Mouse (Mus musculus) midbrain, postnatal 0 days (tissue): ENCODE data around the gene Slc45a1. TPM values are rescaled to one million over a fixed set of nuclear protein-coding genes. Genes with fewer than 3 reads are reported as not detected.

Experiments
- ATAC-seq: fragments of 200-750 bp; cut with Nextera tagmentation; 2 replicates; pipeline ENCODE4 v1.8.0; 2017; ENCODE audit warnings: moderate number of reproducible peaks, mild to moderate bottlenecking, moderate TSS enrichment, moderate library complexity; ENCODE audit not compliant: low FRiP score
- DNase-seq: peaks from one replicate; pipeline ENCODE4 v3.0.0-alpha.2; 2015; ENCODE audit warnings: low spot score
- H3K27ac ChIP-seq: fragments of 300-500 bp; sonication (generic); 2 replicates; pipeline ENCODE4 v1.5.1; 2014; ENCODE audit warnings: low read depth, mild to moderate bottlenecking, low read length, mixed read lengths
- H3K27me3 ChIP-seq: fragments of 300-500 bp; sonication (generic); 2 replicates; pipeline ENCODE4 v1.6.1; 2014; ENCODE audit warnings: low read length, control low read depth, mixed read lengths; ENCODE audit not compliant: insufficient read depth
- H3K36me3 ChIP-seq: fragments of 300-500 bp; sonication (generic); 2 replicates; pipeline ENCODE4 v1.6.1; 2014; ENCODE audit warnings: low read length, control low read depth, mixed read lengths; ENCODE audit not compliant: insufficient read depth
- H3K4me1 ChIP-seq: fragments of 300-500 bp; sonication (generic); 2 replicates; pipeline ENCODE4 v1.6.1; 2014; ENCODE audit warnings: mild to moderate bottlenecking, control low read depth, antibody characterized with exemption, low read length, mixed read lengths; ENCODE audit not compliant: insufficient read depth
- H3K4me2 ChIP-seq: fragments of 300-500 bp; sonication (generic); 2 replicates; pipeline ENCODE4 v1.6.1; 2014; ENCODE audit warnings: low read depth, mild to moderate bottlenecking, low read length, mixed read lengths; ENCODE audit not compliant: poor library complexity, severe bottlenecking
- H3K4me3 ChIP-seq: fragments of 300-500 bp; sonication (generic); 2 replicates; pipeline ENCODE4 v1.5.1; 2014; ENCODE audit warnings: low read depth, mild to moderate bottlenecking, low read length, moderate library complexity
- H3K9ac ChIP-seq: fragments of 300-500 bp; sonication (generic); replicated peaks from 2 replicates; pipeline ENCODE4 v1.6.1; 2014; ENCODE audit warnings: mild to moderate bottlenecking, low read length, moderate library complexity, mixed read lengths; ENCODE audit not compliant: poor library complexity, severe bottlenecking
- H3K9me3 ChIP-seq: fragments of 300-500 bp; sonication (generic); 2 replicates; pipeline ENCODE4 v1.6.1; 2016; ENCODE audit warnings: low read length, control low read depth
- CTCF ChIP-seq: IDR thresholded peaks from 2 replicates; pipeline ENCODE4 v1.5.1; 2016; ENCODE audit warnings: antibody characterized with exemption, mild to moderate bottlenecking
- WGBS: fragments of 180-500 bp; shearing (Covaris S2); extraction: QIAGEN DNeasy Blood & Tissue Kit; methylation state at CpG from one replicate; pipeline ENCODE4 v1.1.7; 2014; 5-methylcytosine and 5-hydroxymethylcytosine counted together
- polyA plus RNA-seq: library from polyadenylated mRNA; unstranded; fragments of >200 nt; fragmentation: Nextera tagmentation; extraction: Ambion mirVana; gene quantifications from 2 replicates; pipeline ENCODE4 v1.2.1, GENCODE M21; 2015
- total RNA-seq: library from RNA; depleted of rRNA; stranded (reverse); fragments of >200 nt; gene quantifications from 2 replicates; pipeline ENCODE4 v1.2.3, GENCODE M21; 2014

Gene Slc45a1
- total and polyA plus RNA-seq, 2 experiments from 2014 or later: 49.1 to 54.8 TPM

DNA sequence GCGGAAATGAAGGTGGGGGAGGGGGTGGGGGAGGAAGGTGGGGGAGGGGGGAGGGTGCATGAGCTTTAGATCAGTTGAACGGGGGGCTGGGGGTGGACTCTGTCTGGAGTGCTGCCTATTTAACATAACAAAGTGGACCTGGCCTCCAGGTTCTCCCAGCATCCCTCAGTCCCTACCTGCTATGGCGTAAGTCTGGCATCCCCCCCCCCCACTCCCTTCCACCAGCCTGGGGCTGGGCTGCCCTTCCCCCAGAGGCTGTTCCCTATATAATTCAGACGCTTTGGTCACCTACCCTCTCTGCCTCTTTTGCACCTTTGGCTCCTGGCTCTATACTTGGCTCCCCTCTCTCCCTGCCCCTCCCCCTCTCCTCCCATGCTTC, 25.9 kb upstream of the Slc45a1 start:
- Histone ChIP-seq H3K9me3 (peaks cover 4% of the 10 kb centered on the region; the same call in 1 of the 2 replicates), H3K9ac (no peak overlapping the region), H3K27ac (no peak overlapping the region), H3K4me3 (no peak overlapping the region), H3K4me2 (no peak overlapping the region), H3K27me3 (no peaks in the 10 kb centered on the region), H3K4me1 (peaks cover 3% of the 10 kb centered on the region; the same call in 1 of the 2 replicates), H3K36me3 (no peaks in the 10 kb centered on the region)
- ATAC-seq (no peak), DNase-seq (no peak)
- 4% methylated on average over 4 of the region's 4 CpGs for WGBS
- TF ChIP-seq CTCF: no peak

DNA sequence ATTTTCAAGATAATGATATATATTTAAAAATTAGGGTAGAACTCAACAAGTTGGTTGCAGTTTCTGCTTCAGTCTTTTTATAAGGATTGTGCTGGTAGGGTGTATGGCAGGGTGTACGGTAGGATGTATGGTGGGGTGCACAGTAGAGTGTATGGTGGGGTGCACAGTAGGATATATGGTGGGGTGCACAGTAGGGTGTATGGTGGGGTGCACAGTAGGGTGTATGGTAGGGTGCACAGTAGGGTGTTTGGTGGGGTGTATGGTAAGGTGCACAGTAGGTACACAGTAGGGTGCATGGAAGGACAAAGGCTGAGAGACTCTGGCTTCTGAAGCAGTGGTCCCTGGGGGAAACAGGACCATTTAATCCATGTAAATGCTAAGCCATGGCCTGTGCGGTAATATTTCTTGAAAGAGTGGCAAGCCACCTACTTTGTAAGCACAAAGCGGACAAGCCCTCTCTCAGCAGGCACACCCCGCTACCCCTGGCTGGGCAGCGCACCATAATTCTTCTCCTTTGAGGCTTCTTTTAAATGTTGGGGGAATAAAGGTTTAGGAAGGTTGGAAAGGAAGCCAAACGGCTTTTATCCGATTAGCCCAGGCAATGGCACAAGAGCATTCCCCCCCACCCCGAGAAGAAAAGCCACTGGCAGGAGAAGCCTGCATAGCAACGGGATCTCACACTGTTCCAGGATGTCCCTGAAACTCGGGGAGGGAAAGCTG, 25.3 kb upstream of the Slc45a1 start:
- Histone ChIP-seq H3K36me3 (no peaks in the 10 kb centered on the region), H3K4me3 (no peak overlapping the region), H3K9ac (no peak overlapping the region), H3K27ac (no peak overlapping the region), H3K4me2 (no peak overlapping the region), H3K27me3 (no peaks in the 10 kb centered on the region), H3K4me1 (peaks cover 3% of the 10 kb centered on the region; the same call in 1 of the 2 replicates), H3K9me3 (peaks cover 4% of the 10 kb centered on the region; the same call in 1 of the 2 replicates)
- TF ChIP-seq CTCF: no peak
- WGBS: 11% methylated on average over 10 of the region's 10 CpGs
- ATAC-seq (0 out of 2 replicates have a peak, but pooled peaks have one; percentile 52), DNase-seq (peak; percentile 61)

DNA sequence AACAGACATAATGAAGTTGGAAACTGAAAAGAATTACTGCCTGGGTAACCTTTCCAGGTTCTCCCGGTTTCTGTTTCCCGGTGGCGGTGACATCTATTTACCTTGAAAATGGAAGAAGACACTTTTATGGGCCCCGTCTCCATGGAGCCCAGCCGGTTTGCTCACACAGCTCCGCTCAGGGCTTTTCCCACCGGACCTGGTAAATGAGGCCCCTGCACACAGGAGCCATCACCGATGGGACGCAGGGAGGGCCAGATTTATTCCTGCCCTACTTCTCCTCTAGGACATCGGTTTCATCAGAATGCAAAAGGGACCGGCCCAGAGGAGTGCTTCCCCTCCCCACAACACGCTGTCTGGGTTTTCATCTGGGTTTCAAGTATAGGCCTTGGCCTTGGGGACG, 24.1 kb upstream of the Slc45a1 start:
- DNase-seq: peak; percentile 25
- WGBS: 82% methylated on average over 13 of the region's 13 CpGs
- no peaks in the 10 kb centered on the region for H3K36me3 ChIP-seq
- peaks cover 3% of the 10 kb centered on the region; the same call in 1 of the 2 replicates for H3K4me1 ChIP-seq
- peaks cover 3% of the 10 kb centered on the region; the same call in 1 of the 2 replicates for H3K9me3 ChIP-seq
- no peak for TF ChIP-seq CTCF
- H3K27me3 ChIP-seq: no peaks in the 10 kb centered on the region
- no peak overlapping the region for H3K9ac ChIP-seq
- H3K4me2 ChIP-seq: no peak overlapping the region
- no peak overlapping the region for H3K4me3 ChIP-seq
- no peak for ATAC-seq
- H3K27ac ChIP-seq: no peak overlapping the region

DNA sequence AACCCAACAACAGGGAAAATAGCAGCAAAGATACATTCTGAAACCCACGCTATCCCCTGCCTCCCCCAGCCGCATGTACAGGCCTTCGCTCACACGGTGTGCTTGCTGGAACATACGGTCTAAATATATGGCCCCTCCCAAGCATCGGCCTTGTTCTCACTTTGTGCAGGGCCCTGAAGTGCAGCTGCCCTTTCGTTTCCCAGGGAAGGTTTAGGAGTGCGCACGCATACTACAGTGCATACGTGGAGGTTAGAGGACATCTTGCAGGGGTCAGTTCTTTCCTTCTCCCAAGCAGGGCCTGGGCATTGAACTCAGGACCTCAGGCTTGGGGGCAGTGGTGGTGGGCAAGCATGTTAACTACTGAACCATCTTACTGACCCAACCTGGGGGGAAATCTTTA, 23.3 kb upstream of the Slc45a1 start:
- H3K27ac ChIP-seq: no peak overlapping the region
- no peaks in the 10 kb centered on the region for H3K9me3 ChIP-seq
- 93% methylated on average over 10 of the region's 10 CpGs for WGBS
- no peaks in the 10 kb centered on the region for H3K36me3 ChIP-seq
- no peak for DNase-seq
- H3K4me2 ChIP-seq: no peak overlapping the region
- no peak for TF ChIP-seq CTCF
- H3K4me1 ChIP-seq: peaks cover 3% of the 10 kb centered on the region; the same call in 1 of the 2 replicates
- ATAC-seq: no peak
- no peak overlapping the region for H3K9ac ChIP-seq
- H3K27me3 ChIP-seq: no peaks in the 10 kb centered on the region
- no peak overlapping the region for H3K4me3 ChIP-seq

DNA sequence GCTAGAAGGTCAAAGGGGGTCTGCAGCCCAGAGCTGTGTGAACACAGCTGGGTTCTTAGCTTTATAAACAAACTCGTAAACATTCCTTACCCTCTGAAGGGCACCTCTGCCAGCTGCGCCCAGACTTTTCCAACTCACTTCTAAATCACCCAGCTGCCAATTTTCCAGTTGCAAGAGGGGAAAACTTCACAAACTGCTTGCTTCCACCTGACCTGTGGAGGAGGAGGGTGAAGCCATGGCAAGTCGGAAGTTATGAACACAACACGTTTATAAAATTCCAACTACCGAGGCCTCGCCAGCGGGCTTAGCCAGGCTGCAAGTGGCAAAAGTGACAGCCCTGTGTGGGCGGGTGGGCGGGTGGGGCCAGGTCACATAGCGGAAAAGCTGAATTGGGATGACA, 13.8 kb upstream of the Slc45a1 start:
- no peak for TF ChIP-seq CTCF
- H3K4me3 ChIP-seq: no peak overlapping the region
- H3K4me2 ChIP-seq: no peak overlapping the region
- 87% methylated on average over 10 of the region's 10 CpGs for WGBS
- no peaks in the 10 kb centered on the region for H3K4me1 ChIP-seq
- H3K9ac ChIP-seq: no peak overlapping the region
- DNase-seq: no peak
- H3K9me3 ChIP-seq: no peaks in the 10 kb centered on the region
- no peak for ATAC-seq
- no peak overlapping the region for H3K27ac ChIP-seq
- no peaks in the 10 kb centered on the region for H3K36me3 ChIP-seq
- no peaks in the 10 kb centered on the region for H3K27me3 ChIP-seq

DNA sequence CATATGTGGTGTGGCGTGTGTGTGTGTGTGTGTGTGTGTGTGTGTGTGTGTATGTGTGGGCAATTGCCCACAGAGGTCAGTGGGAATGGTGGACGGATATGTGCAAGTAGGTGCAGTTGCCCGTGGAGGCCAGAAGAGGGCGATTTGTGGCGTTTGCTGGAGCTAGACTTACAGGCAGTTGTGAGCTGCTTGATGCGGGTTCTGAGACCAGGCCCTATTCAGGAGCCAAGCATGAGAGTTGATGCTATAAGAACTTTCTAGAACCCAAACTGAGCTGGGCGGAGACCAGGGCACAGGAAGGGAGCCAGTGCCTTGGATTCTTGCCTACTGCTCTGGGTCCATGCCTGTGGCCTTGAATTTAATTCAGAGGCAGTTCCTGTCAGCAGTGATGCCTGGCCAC, 12.8 kb upstream of the Slc45a1 start:
- no peaks in the 10 kb centered on the region for H3K9me3 ChIP-seq
- TF ChIP-seq CTCF: peak; percentile 56
- H3K4me3 ChIP-seq: no peak overlapping the region
- DNase-seq (peak; percentile 24), ATAC-seq (no peak)
- no peaks in the 10 kb centered on the region for H3K36me3 ChIP-seq
- 76% methylated on average over 7 of the region's 7 CpGs for WGBS
- no peak overlapping the region for H3K9ac ChIP-seq
- no peak overlapping the region for H3K4me2 ChIP-seq
- H3K27me3 ChIP-seq: no peaks in the 10 kb centered on the region
- no peak overlapping the region for H3K27ac ChIP-seq
- H3K4me1 ChIP-seq: no peaks in the 10 kb centered on the region
